Mouse (Mus musculus) midbrain, embryonic 15.5 days (tissue): ENCODE measurements around the gene Rbl2. TPM values are rescaled to one million over a fixed set of nuclear protein-coding genes. Genes with fewer than 3 reads are reported as not detected.

Experiments
- ATAC-seq: fragments of 200-750 bp; cut with Nextera tagmentation; replicated peaks from 2 replicates; pipeline ENCODE4 v1.8.0; 2017; ENCODE audit warnings: moderate TSS enrichment
- H3K27ac ChIP-seq: fragments of 300-500 bp; sonication (generic); 2 replicates; pipeline ENCODE4 v1.5.1; 2015; ENCODE audit warnings: mild to moderate bottlenecking, inconsistent platforms
- H3K27me3 ChIP-seq: fragments of 300-500 bp; sonication (generic); replicated peaks from 2 replicates; pipeline ENCODE4 v1.6.1; 2015; ENCODE audit warnings: inconsistent platforms
- H3K36me3 ChIP-seq: fragments of 300-500 bp; sonication (generic); replicated peaks from 2 replicates; pipeline ENCODE4 v1.6.1; 2015; ENCODE audit warnings: inconsistent platforms
- H3K4me1 ChIP-seq: fragments of 300-500 bp; sonication (generic); 2 replicates; pipeline ENCODE4 v1.6.1; 2015; ENCODE audit warnings: inconsistent platforms
- H3K4me2 ChIP-seq: fragments of 300-500 bp; sonication (generic); 2 replicates; pipeline ENCODE4 v1.6.1; 2015; ENCODE audit warnings: inconsistent platforms, mild to moderate bottlenecking, moderate library complexity
- H3K4me3 ChIP-seq: fragments of 300-500 bp; sonication (generic); 2 replicates; pipeline ENCODE4 v1.5.1; 2015; ENCODE audit warnings: mild to moderate bottlenecking, inconsistent platforms
- H3K9ac ChIP-seq: fragments of 300-500 bp; sonication (generic); 2 replicates; pipeline ENCODE4 v1.6.1; 2015; ENCODE audit warnings: mild to moderate bottlenecking, inconsistent platforms
- H3K9me3 ChIP-seq: fragments of 300-500 bp; sonication (generic); 2 replicates; pipeline ENCODE4 v1.6.1; 2016; ENCODE audit warnings: inconsistent platforms
- WGBS: fragments of 180-500 bp; shearing (Covaris S2); methylation state at CpG from one replicate; pipeline ENCODE4 v1.1.7; 2015; ENCODE audit warnings: mixed read lengths; 5-methylcytosine and 5-hydroxymethylcytosine counted together
- polyA plus RNA-seq: library from polyadenylated mRNA; unstranded; fragments of >200 nt; fragmentation: Nextera tagmentation; extraction: Ambion mirVana; gene quantifications from 2 replicates; pipeline ENCODE4 v1.2.1, GENCODE M21; 2015

Gene Rbl2
- polyA plus RNA-seq, 1 experiment from 2014 or later: 22.0 TPM

DNA sequence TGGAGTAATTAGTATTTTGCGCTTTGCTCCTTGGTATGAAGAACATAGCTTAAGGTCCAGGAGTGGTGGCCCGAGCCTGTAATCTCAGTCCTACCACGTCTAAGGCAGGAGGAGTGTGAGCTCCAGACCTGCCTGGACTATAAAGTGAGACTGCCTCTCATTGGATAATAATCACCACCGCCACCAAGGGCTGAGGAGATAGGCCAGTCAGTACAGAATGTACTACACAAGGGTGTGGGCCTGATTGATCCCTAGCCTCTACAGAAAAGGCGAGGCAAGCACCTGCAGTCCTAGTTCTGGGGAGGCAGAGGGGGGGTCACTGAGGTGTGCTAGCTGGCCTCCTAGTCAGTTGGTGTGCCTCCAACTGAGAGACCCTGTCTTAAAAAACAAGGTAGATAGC, 44.6 kb downstream of the Rbl2 start:
- H3K4me2 ChIP-seq: no peak overlapping the region
- H3K27me3 ChIP-seq: no peaks in the 10 kb centered on the region
- H3K9ac ChIP-seq: no peak overlapping the region
- H3K4me3 ChIP-seq: no peak overlapping the region
- peaks cover 5% of the 10 kb centered on the region; the same call in 1 of the 2 replicates for H3K36me3 ChIP-seq
- no peak for ATAC-seq
- 96% methylated on average over 5 of the region's 5 CpGs for WGBS
- H3K9me3 ChIP-seq: no peaks in the 10 kb centered on the region
- H3K4me1 ChIP-seq: no peaks in the 10 kb centered on the region
- H3K27ac ChIP-seq: no peak overlapping the region

DNA sequence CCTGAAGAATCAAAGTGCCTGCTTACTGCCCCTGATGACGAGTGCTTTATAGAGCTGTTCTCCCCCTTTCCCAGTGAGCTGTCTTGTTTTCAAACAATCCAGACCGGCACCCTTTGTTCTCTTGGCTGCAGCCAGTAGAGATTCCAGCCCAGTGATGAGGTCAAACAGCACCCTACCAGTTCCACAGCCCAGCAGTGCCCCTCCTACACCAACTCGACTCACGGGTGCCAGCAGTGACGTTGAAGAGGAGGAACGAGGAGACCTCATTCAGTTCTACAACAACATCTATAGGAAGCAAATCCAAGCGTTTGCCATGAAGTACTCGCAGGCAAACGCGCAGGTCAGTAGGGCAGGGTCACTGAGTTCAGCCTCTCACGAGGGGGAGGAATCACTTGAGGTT, 45.1 kb downstream of the Rbl2 start:
- H3K9me3 ChIP-seq: no peaks in the 10 kb centered on the region
- 79% methylated on average over 11 of the region's 11 CpGs for WGBS
- no peaks in the 10 kb centered on the region for H3K4me1 ChIP-seq
- no peak overlapping the region for H3K27ac ChIP-seq
- no peak overlapping the region for H3K4me3 ChIP-seq
- no peak for ATAC-seq
- no peak overlapping the region for H3K4me2 ChIP-seq
- no peak overlapping the region for H3K9ac ChIP-seq
- H3K36me3 ChIP-seq: peaks cover 8% of the 10 kb centered on the region; the same call in 1 of the 2 replicates
- H3K27me3 ChIP-seq: no peaks in the 10 kb centered on the region

- H3K4me3 ChIP-seq: no peak overlapping the region
- 95% methylated on average over 4 of the region's 4 CpGs for WGBS
- H3K4me1 ChIP-seq: no peaks in the 10 kb centered on the region
- no peak overlapping the region for H3K27ac ChIP-seq
- H3K36me3 ChIP-seq: peaks cover 28% of the 10 kb centered on the region; the same call in 1 of the 2 replicates
- no peak overlapping the region for H3K4me2 ChIP-seq
- ATAC-seq: no peak
- H3K9me3 ChIP-seq: no peaks in the 10 kb centered on the region
- no peak overlapping the region for H3K9ac ChIP-seq
- H3K27me3 ChIP-seq: no peaks in the 10 kb centered on the region
These were observed 47.7 kb downstream of the Rbl2 start for GRCm38 (mm10) chr8:91117537-91117936.

DNA sequence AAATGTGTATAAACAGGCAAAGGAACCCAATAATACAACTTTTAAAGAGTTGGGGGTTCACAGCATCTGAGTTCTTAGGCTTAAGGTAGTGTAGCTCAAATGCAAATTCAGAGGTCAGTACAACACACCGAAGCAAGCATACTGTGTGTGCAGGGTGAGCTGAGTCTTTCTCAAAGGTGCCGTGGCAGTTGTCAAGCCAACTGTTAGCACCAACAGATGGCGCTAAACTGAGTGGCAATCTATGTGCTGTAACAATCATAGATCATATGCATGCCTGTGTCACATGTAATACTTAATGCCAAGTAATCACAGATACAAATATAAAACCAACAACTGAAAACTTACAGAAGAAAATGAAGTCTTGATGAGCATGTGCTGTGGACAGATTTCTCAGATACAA, 48.3 kb downstream of the Rbl2 start:
- H3K27me3 ChIP-seq: no peaks in the 10 kb centered on the region
- WGBS: 81% methylated on average over 3 of the region's 3 CpGs
- no peak for ATAC-seq
- H3K4me2 ChIP-seq: no peak overlapping the region
- no peak overlapping the region for H3K4me3 ChIP-seq
- H3K9me3 ChIP-seq: no peaks in the 10 kb centered on the region
- peaks cover 34% of the 10 kb centered on the region; the same call in 1 of the 2 replicates for H3K36me3 ChIP-seq
- H3K27ac ChIP-seq: no peak overlapping the region
- no peaks in the 10 kb centered on the region for H3K4me1 ChIP-seq
- no peak overlapping the region for H3K9ac ChIP-seq

- Histone ChIP-seq H3K4me2 (no peak overlapping the region), H3K27me3 (no peaks in the 10 kb centered on the region), H3K27ac (no peak overlapping the region), H3K36me3 (peaks cover 67% of the 10 kb centered on the region), H3K4me1 (no peaks in the 10 kb centered on the region), H3K9ac (no peak overlapping the region), H3K9me3 (no peaks in the 10 kb centered on the region), H3K4me3 (no peak overlapping the region)
- WGBS: 97% methylated on average over 5 of the region's 5 CpGs
- ATAC-seq: no peak
These were observed 54.5 kb downstream of the Rbl2 start for GRCm38 (mm10) chr8:91124315-91124714.

GRCm38 (mm10) chr8:91126786-91127185, 56.9 kb downstream of the Rbl2 start:
- ATAC-seq: no peak
- Histone ChIP-seq H3K36me3 (peaks cover 51% of the 10 kb centered on the region), H3K27me3 (no peaks in the 10 kb centered on the region), H3K4me3 (no peak overlapping the region), H3K9ac (no peak overlapping the region), H3K4me2 (no peak overlapping the region), H3K9me3 (no peaks in the 10 kb centered on the region), H3K27ac (no peak overlapping the region), H3K4me1 (peaks cover 5% of the 10 kb centered on the region; the same call in 1 of the 2 replicates)
- 94% methylated on average over 8 of the region's 8 CpGs for WGBS

- H3K27ac ChIP-seq: no peak overlapping the region
- ATAC-seq: no peak
- H3K9ac ChIP-seq: peak overlapping the region; percentile 74; the same call in 1 of the 2 replicates
- peaks cover 3% of the 10 kb centered on the region; the same call in 1 of the 2 replicates for H3K36me3 ChIP-seq
- no peaks in the 10 kb centered on the region for H3K27me3 ChIP-seq
- H3K4me1 ChIP-seq: peaks cover 23% of the 10 kb centered on the region
- H3K4me2 ChIP-seq: peak overlapping the region; percentile 78
- 79% methylated on average over 4 of the region's 4 CpGs for WGBS
- H3K9me3 ChIP-seq: no peaks in the 10 kb centered on the region
- peak overlapping the region; percentile 92 for H3K4me3 ChIP-seq
These were observed 62.9 kb downstream of the Rbl2 start for GRCm38 (mm10) chr8:91132731-91133130.

GRCm38 (mm10) chr8:91133441-91134069, 63.7 kb downstream of the Rbl2 start:
- no peak; the same call in 1 of the 2 replicates for ATAC-seq
- WGBS: under 1% methylated on average over 57 of the region's 58 CpGs
- peak overlapping the region; percentile 78 for H3K4me2 ChIP-seq
- peak overlapping the region; percentile 92 for H3K4me3 ChIP-seq
- peaks cover under 1% of the 10 kb centered on the region; the same call in 1 of the 2 replicates for H3K36me3 ChIP-seq
- peak overlapping the region; percentile 74 for H3K9ac ChIP-seq
- H3K9me3 ChIP-seq: no peaks in the 10 kb centered on the region
- H3K27me3 ChIP-seq: no peaks in the 10 kb centered on the region
- peaks cover 23% of the 10 kb centered on the region for H3K4me1 ChIP-seq
- H3K27ac ChIP-seq: peak overlapping the region; percentile 84

- peak; percentile 99 for ATAC-seq
- 0% methylated on average over 24 of the region's 24 CpGs for WGBS
These were observed 64.2 kb downstream of the Rbl2 start for GRCm38 (mm10) chr8:91134070-91134475.

GRCm38 (mm10) chr8:91134659-91135058, 64.8 kb downstream of the Rbl2 start:
- no peak for ATAC-seq
- peak overlapping the region; percentile 92 for H3K4me3 ChIP-seq
- H3K27ac ChIP-seq: peak overlapping the region; percentile 84
- no peak overlapping the region for H3K9ac ChIP-seq
- peaks cover 23% of the 10 kb centered on the region for H3K4me1 ChIP-seq
- H3K27me3 ChIP-seq: no peaks in the 10 kb centered on the region
- H3K4me2 ChIP-seq: peak overlapping the region; percentile 48
- no peaks in the 10 kb centered on the region for H3K9me3 ChIP-seq
- no peaks in the 10 kb centered on the region; the same call in 1 of the 2 replicates for H3K36me3 ChIP-seq
- WGBS: 48% methylated on average over 12 of the region's 12 CpGs

More at GRCm38 (mm10) chr8:91134070-91134475, 64.2 kb downstream of the Rbl2 start:
- Histone ChIP-seq H3K9ac (peak overlapping the region; percentile 26; the same call in 1 of the 2 replicates), H3K36me3 (no peaks in the 10 kb centered on the region; the same call in 1 of the 2 replicates), H3K4me1 (peaks cover 23% of the 10 kb centered on the region), H3K9me3 (no peaks in the 10 kb centered on the region), H3K27ac (peak overlapping the region; percentile 84), H3K27me3 (no peaks in the 10 kb centered on the region), H3K4me3 (peak overlapping the region; percentile 92), H3K4me2 (peak overlapping the region; percentile 48)

GRCm38 (mm10) chr8:91135308-91136181, 65.7 kb downstream of the Rbl2 start:
- Histone ChIP-seq H3K27ac (0 out of 2 replicates have a peak overlapping the region, but pooled peaks have one; percentile 84), H3K4me1 (peaks cover 23% of the 10 kb centered on the region)
- 63% methylated on average over 14 of the region's 14 CpGs for whole genome bisulfite sequencing

DNA sequence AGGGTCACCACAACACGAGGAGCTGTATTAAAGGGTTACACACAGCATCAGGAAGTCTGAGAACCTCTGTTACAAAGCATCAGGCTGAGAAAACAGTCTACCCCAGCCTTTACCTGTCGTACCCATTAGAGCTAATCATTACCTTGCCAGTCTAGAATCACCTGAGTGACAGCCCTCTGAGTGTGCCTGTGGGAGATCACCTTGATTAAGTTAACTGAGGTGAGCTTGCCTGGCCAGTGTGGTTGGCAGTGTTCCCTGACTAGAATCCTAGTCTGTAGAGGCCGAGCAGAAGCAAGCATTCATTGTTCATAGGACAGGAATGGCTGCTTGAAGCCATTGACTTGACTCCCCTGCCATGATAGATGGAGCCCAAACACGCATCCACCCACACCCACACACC, 71.0 kb downstream of the Rbl2 start:
- Histone ChIP-seq H3K4me2 (no peak overlapping the region), H3K27ac (no peak overlapping the region), H3K27me3 (no peaks in the 10 kb centered on the region), H3K4me3 (no peak overlapping the region), H3K4me1 (no peaks in the 10 kb centered on the region), H3K36me3 (no peaks in the 10 kb centered on the region), H3K9ac (no peak overlapping the region), H3K9me3 (no peaks in the 10 kb centered on the region)
- WGBS: 89% methylated on average over 4 of the region's 4 CpGs
- ATAC-seq: no peak

More at GRCm38 (mm10) chr8:91135308-91136181, 65.7 kb downstream of the Rbl2 start:
- no peaks in the 10 kb centered on the region for H3K36me3 ChIP-seq
- no peaks in the 10 kb centered on the region for H3K27me3 ChIP-seq
- no peak overlapping the region for H3K4me3 ChIP-seq
- H3K4me2 ChIP-seq: no peak overlapping the region
- H3K9me3 ChIP-seq: no peaks in the 10 kb centered on the region
- no peak for ATAC-seq
- no peak overlapping the region for H3K9ac ChIP-seq
